Mouse (Mus musculus) embryonic facial prominence, embryonic 11.5 days (tissue): ENCODE measurements around the gene Tnfsf12. TPM values are rescaled to one million over a fixed set of nuclear protein-coding genes. Genes with fewer than 3 reads are reported as not detected.
"Not testable (repeated sequence)": the region's sequence is repeated elsewhere in the genome, so short reads cannot be mapped to it uniquely, and the experiment has no call there.

Source experiments
- ATAC-seq: fragments of 200-750 bp; cut with Nextera tagmentation; replicated peaks from 2 replicates; pipeline ENCODE4 v1.8.0; 2017; ENCODE audit warnings: low read depth; ENCODE audit not compliant: insufficient number of reproducible peaks, low FRiP score, low TSS enrichment
- DNase-seq: peaks from one replicate; pipeline ENCODE4 v3.0.0-alpha.2; 2015; ENCODE audit warnings: low spot score
- H3K27ac ChIP-seq: fragments of 300-500 bp; sonication (generic); replicated peaks from 2 replicates; pipeline ENCODE4 v1.5.1; 2014; ENCODE audit warnings: mild to moderate bottlenecking, low read depth, low read length, control low read depth
- H3K27me3 ChIP-seq: fragments of 300-500 bp; sonication (generic); 2 replicates; pipeline ENCODE4 v1.6.1; 2014; ENCODE audit warnings: mild to moderate bottlenecking, low read length, moderate library complexity, mixed read lengths; ENCODE audit not compliant: control insufficient read depth, insufficient read depth
- H3K36me3 ChIP-seq: fragments of 300-500 bp; sonication (generic); replicated peaks from 2 replicates; pipeline ENCODE4 v1.6.1; 2014; ENCODE audit warnings: low read depth, mild to moderate bottlenecking, low read length, moderate library complexity, mixed read lengths; ENCODE audit not compliant: control insufficient read depth, insufficient read depth
- H3K4me1 ChIP-seq: fragments of 300-500 bp; sonication (generic); 2 replicates; pipeline ENCODE4 v1.6.1; 2014; ENCODE audit warnings: low read length, mixed read lengths; ENCODE audit not compliant: control insufficient read depth, insufficient read depth
- H3K4me2 ChIP-seq: fragments of 300-500 bp; sonication (generic); 2 replicates; pipeline ENCODE4 v1.6.1; 2014; ENCODE audit warnings: low read depth, mild to moderate bottlenecking, control low read depth, low read length, moderate library complexity
- H3K4me3 ChIP-seq: fragments of 300-500 bp; sonication (generic); 2 replicates; pipeline ENCODE4 v1.5.1; 2014; ENCODE audit warnings: low read depth, low read length, control low read depth
- H3K9ac ChIP-seq: fragments of 300-500 bp; sonication (generic); replicated peaks from 2 replicates; pipeline ENCODE4 v1.6.1; 2014; ENCODE audit warnings: mild to moderate bottlenecking, control low read depth, low read length
- H3K9me3 ChIP-seq: fragments of 300-500 bp; sonication (generic); replicated peaks from 2 replicates; pipeline ENCODE4 v1.6.1; 2016; ENCODE audit warnings: mild to moderate bottlenecking, low read length, inconsistent platforms, mixed read lengths; ENCODE audit not compliant: control insufficient read depth
- WGBS: fragments of 180-500 bp; shearing (Covaris S2); extraction: QIAGEN DNeasy Blood & Tissue Kit; methylation state at CpG from one replicate; pipeline ENCODE4 v1.1.7; 2014; 5-methylcytosine and 5-hydroxymethylcytosine counted together
- polyA plus RNA-seq: library from polyadenylated mRNA; unstranded; fragments of >200 nt; fragmentation: Nextera tagmentation; extraction: Ambion mirVana; gene quantifications from 2 replicates; pipeline ENCODE4 v1.2.1, GENCODE M21; 2014

Gene Tnfsf12
- polyA plus RNA-seq, 1 experiment from 2014 or later: 4.3 TPM

DNA sequence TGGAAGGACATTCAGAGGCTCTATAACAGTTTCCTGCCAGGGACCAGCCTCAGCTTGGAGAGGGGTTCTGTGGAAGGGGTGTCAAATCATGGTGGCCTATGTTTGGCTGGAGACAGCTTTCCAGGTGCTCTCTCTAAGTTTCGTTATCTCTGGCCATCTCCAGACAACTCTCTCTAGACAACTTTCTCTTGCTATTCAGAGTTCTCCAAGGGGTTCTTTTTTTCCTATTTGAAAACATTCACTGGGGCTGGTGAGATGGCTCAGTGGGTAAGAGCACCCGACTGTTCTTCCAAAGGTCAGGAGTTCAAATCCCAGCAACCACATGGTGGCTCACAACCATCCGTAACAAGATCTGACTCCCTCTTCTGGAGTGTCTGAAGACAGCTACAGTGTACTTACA is 7.7 kb upstream of the Tnfsf12 start:
- WGBS: 47% methylated on average over 2 of the region's 3 CpGs
- ATAC-seq, H3K4me3 ChIP-seq, H3K36me3 ChIP-seq, H3K4me2 ChIP-seq, H3K9me3 ChIP-seq, DNase-seq, H3K27me3 ChIP-seq, H3K27ac ChIP-seq, H3K9ac ChIP-seq, H3K4me1 ChIP-seq: not testable (repeated sequence)

DNA sequence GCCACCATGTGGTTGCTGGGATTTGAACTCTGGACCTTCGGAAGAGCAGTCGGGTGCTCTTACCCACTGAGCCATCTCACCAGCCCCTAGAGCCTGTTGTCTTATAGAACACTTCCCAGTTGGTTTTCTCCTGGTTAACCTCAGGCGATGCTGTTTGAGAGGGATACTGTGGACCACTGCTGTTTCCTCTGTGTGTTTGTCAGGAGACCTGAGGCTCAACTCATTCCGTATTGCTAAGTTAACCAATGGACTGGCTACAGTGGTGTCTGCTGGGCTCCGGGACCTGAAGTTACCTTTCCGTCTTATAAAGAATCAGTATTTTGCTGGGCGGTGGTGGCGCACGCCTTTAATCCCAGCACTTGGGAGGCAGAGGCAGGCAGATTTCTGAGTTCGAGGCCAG is 7.2 kb upstream of the Tnfsf12 start:
- H3K36me3 ChIP-seq, H3K4me1 ChIP-seq, DNase-seq, H3K9me3 ChIP-seq, H3K27ac ChIP-seq, H3K27me3 ChIP-seq, H3K9ac ChIP-seq, H3K4me2 ChIP-seq, H3K4me3 ChIP-seq, ATAC-seq: not testable (repeated sequence)
- 90% methylated on average over 9 of the region's 10 CpGs for WGBS

DNA sequence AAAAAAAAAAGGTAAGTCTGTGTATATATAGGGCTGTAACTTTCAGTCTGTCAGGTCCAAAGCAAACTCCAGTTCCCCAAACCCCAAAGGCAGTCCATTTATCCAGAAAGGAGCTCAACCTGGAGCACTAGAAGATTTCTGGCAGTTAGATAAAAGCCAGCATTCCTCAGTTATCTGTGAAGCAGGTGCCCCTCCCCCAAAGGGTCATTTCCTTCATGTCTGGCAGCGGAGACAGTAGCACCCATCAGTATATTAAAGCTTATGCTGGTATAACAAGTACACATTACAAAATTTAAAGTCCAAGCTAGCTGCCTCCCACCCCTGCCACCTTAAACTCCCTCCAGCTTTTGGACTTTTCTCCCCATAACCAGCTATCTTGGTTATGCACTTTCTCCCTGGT is 3.9 kb upstream of the Tnfsf12 start:
- Histone ChIP-seq H3K4me2 (no peak overlapping the region), H3K27ac (no peak overlapping the region), H3K9ac (no peak overlapping the region), H3K36me3 (no peaks in the 10 kb centered on the region), H3K4me3 (no peak overlapping the region), H3K4me1 (peaks cover 3% of the 10 kb centered on the region; the same call in 1 of the 2 replicates), H3K27me3 (no peaks in the 10 kb centered on the region), H3K9me3 (no peaks in the 10 kb centered on the region)
- ATAC-seq (no peak), DNase-seq (no peak)
- 59% methylated on average over 1 of the region's 1 CpGs for WGBS

DNA sequence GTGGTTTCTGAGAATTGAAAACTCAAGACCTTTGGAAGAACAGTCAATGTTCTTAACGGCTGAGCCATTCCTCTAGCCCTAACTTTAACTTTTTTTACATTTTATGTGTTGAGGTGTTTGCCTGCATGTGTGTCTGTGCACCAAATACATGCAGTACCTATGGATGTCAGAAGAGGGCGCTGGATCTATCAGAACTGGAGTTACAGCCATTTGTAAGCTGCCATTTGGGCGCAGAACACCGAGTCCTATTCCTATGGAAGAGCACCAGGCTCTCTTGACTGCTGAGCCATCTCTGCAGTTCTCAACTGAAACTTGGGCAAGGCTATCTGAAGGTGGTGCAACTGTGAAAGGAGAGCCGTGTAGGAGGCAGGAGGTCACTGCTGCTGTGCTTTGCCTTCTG is 2.9 kb upstream of the Tnfsf12 start:
- 63% methylated on average over 5 of the region's 5 CpGs for WGBS
- ATAC-seq (no peak), DNase-seq (no peak)

DNA sequence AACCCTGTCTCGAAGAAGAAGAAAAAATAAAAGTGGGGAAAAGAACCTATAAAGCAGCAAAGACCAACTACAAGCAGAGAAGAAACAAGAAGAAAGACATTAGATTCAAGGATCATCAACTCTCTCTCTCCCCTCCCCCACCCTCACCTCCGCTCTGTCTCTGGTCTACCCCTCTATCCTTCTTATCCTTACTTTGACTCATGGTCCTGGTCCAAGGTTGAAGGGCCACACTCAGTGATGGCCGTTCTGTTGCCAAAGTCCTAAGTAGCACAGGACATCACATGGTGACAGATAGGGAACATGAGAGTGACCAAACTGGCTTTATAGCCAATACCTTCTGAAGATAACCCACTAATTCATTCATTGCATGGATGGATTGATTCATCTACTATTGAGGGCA is 1.7 kb upstream of the Tnfsf12 start:
- no peak for DNase-seq
- no peaks in the 10 kb centered on the region for H3K9me3 ChIP-seq

More for the DNA sequence above, 2.9 kb upstream of the Tnfsf12 start:
- no peaks in the 10 kb centered on the region for H3K27me3 ChIP-seq
- no peak overlapping the region for H3K4me3 ChIP-seq
- no peak overlapping the region for H3K27ac ChIP-seq
- H3K36me3 ChIP-seq: no peaks in the 10 kb centered on the region
- H3K4me1 ChIP-seq: peaks cover 3% of the 10 kb centered on the region; the same call in 1 of the 2 replicates
- H3K4me2 ChIP-seq: no peak overlapping the region
- H3K9me3 ChIP-seq: no peaks in the 10 kb centered on the region
- H3K9ac ChIP-seq: no peak overlapping the region

DNA sequence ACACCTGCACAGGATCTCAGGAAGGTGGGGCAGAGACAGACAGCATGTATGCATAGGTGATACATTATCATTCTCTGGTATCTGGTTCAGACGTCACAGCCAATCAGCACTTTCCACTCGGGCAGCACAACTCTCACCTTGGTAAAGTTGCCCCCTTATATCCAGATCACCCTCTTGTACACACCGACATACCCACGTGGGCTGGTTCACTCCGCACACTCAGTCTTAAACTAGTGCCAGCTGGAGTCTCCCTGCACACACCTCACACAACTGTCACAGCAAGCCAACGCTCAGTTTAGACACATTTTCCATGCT is 646 bp downstream of the Tnfsf12 start:
- 26% methylated on average over 6 of the region's 6 CpGs for WGBS
- H3K9me3 ChIP-seq: no peaks in the 10 kb centered on the region
- H3K4me3 ChIP-seq: peak overlapping the region; percentile 50
- ATAC-seq (no peak), DNase-seq (no peak)
- H3K27me3 ChIP-seq: no peaks in the 10 kb centered on the region
- H3K4me1 ChIP-seq: peaks cover 3% of the 10 kb centered on the region; the same call in 1 of the 2 replicates
- H3K27ac ChIP-seq: no peak overlapping the region
- H3K36me3 ChIP-seq: no peaks in the 10 kb centered on the region
- peak overlapping the region; percentile 96; the same call in 1 of the 2 replicates for H3K4me2 ChIP-seq
- H3K9ac ChIP-seq: no peak overlapping the region; the same call in 1 of the 2 replicates

More for the DNA sequence above, 1.7 kb upstream of the Tnfsf12 start:
- no peak overlapping the region for H3K9ac ChIP-seq
- H3K27ac ChIP-seq: no peak overlapping the region
- no peak overlapping the region for H3K4me3 ChIP-seq
- H3K36me3 ChIP-seq: no peaks in the 10 kb centered on the region
- H3K4me1 ChIP-seq: peaks cover 3% of the 10 kb centered on the region; the same call in 1 of the 2 replicates
- ATAC-seq: no peak
- H3K4me2 ChIP-seq: no peak overlapping the region
- no peaks in the 10 kb centered on the region for H3K27me3 ChIP-seq
- 89% methylated on average over 3 of the region's 3 CpGs for WGBS

DNA sequence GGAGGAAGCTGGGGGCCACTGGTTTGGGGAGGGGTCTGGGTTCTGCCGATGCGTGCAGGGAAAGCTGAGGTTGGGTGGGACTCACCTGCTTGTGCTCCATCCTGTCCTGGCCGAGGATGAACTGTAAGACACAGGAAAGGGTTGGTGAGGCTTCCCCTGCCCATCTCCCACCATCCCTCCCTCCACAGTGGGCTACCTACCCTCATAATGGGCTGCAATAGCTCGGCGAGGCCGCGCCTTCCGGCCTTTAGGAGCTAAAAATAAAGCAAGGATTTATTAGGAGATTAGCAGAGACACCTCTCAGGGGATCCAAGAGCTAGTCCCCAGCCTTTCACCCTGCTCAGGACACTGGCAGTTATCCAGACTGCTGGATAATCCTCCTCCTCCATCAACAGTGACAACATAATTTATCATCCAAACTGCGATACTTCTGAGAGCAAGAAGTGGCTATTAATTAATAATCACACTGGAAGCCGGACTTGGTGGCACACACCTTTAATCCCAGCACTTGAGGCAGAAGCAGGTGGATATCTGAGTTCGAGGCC is 2.2 kb downstream of the Tnfsf12 start:
- H3K9ac ChIP-seq: no peak overlapping the region
- WGBS: 71% methylated on average over 11 of the region's 11 CpGs
- no peak overlapping the region for H3K4me3 ChIP-seq

DNA sequence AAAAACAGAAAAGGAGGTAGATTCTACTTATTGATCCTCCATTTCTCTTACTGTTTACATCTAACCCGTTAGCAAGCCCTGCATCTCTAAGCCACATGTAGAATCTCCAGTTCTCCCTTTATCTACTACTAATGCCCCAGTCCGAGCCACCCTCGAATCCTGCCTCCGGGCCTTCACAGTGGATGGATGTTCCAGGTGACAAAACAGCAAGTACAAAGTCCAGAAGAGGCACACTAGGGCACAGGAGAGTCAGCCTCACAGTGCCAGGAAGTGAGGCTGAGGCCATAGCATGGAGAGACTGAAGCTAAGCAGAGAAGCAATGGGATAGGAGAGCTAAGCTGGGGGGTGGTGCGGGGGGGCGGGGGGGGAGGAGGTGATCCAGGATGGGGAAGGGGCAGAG is 2.8 kb downstream of the Tnfsf12 start:
- Histone ChIP-seq H3K27me3 (no peaks in the 10 kb centered on the region), H3K36me3 (no peaks in the 10 kb centered on the region), H3K9me3 (no peaks in the 10 kb centered on the region), H3K9ac (no peak overlapping the region), H3K4me2 (no peak overlapping the region), H3K4me1 (peaks cover 3% of the 10 kb centered on the region; the same call in 1 of the 2 replicates), H3K27ac (no peak overlapping the region), H3K4me3 (no peak overlapping the region)
- DNase-seq (no peak), ATAC-seq (no peak)
- WGBS: 92% methylated on average over 6 of the region's 6 CpGs

More for the DNA sequence above, 2.2 kb downstream of the Tnfsf12 start:
- H3K36me3 ChIP-seq: no peaks in the 10 kb centered on the region
- no peaks in the 10 kb centered on the region for H3K27me3 ChIP-seq
- ATAC-seq (no peak), DNase-seq (no peak)
- H3K9me3 ChIP-seq: no peaks in the 10 kb centered on the region
- H3K4me1 ChIP-seq: peaks cover 3% of the 10 kb centered on the region; the same call in 1 of the 2 replicates
- no peak overlapping the region for H3K27ac ChIP-seq
- no peak overlapping the region for H3K4me2 ChIP-seq
